Mouse (Mus musculus) heart, postnatal 0 days (tissue): ENCODE data around the gene Prelid3b. TPM values are rescaled to one million over a fixed set of nuclear protein-coding genes. Genes with fewer than 3 reads are reported as not detected.

ENCODE experiments used
- ATAC-seq: fragments of 200-750 bp; cut with Nextera tagmentation; 2 replicates; pipeline ENCODE4 v1.8.0; 2017; ENCODE audit warnings: low read depth, moderate number of reproducible peaks, moderate library complexity; ENCODE audit not compliant: insufficient read depth
- DNase-seq: peaks from one replicate; pipeline ENCODE4 v3.0.0-alpha.2; 2016; ENCODE audit warnings: low spot score
- H3K27ac ChIP-seq: fragments of 300-500 bp; sonication (generic); 2 replicates; pipeline ENCODE4 v1.5.1; 2014; ENCODE audit warnings: low read depth, mild to moderate bottlenecking
- H3K27me3 ChIP-seq: fragments of 300-500 bp; sonication (generic); 2 replicates; pipeline ENCODE4 v1.6.1; 2014; ENCODE audit warnings: low read length, mixed read lengths; ENCODE audit not compliant: control insufficient read depth, insufficient read depth
- H3K36me3 ChIP-seq: fragments of 300-500 bp; sonication (generic); replicated peaks from 2 replicates; pipeline ENCODE4 v1.6.1; 2014; ENCODE audit warnings: low read length, mixed read lengths; ENCODE audit not compliant: control insufficient read depth, insufficient read depth
- H3K4me1 ChIP-seq: fragments of 300-500 bp; sonication (generic); 2 replicates; pipeline ENCODE4 v1.6.1; 2014; ENCODE audit warnings: antibody characterized with exemption; ENCODE audit not compliant: control insufficient read depth, insufficient read depth
- H3K4me2 ChIP-seq: fragments of 300-500 bp; sonication (generic); 2 replicates; pipeline ENCODE4 v1.6.1; 2014; ENCODE audit warnings: low read depth, mild to moderate bottlenecking, low read length, moderate library complexity
- H3K4me3 ChIP-seq: fragments of 300-500 bp; sonication (generic); 2 replicates; pipeline ENCODE4 v1.5.1; 2014; ENCODE audit warnings: low read depth, low read length
- H3K9ac ChIP-seq: fragments of 300-500 bp; sonication (generic); replicated peaks from 2 replicates; pipeline ENCODE4 v1.6.1; 2014; ENCODE audit warnings: low read depth, low read length, mixed read lengths
- H3K9me3 ChIP-seq: fragments of 300-500 bp; sonication (generic); replicated peaks from 2 replicates; pipeline ENCODE4 v1.6.1; 2016; ENCODE audit warnings: low read length; ENCODE audit not compliant: control insufficient read depth
- CTCF ChIP-seq: IDR thresholded peaks from 2 replicates; pipeline ENCODE4 v1.5.1; 2016; ENCODE audit warnings: antibody characterized with exemption, control low read depth, low read depth
- EP300 ChIP-seq: IDR thresholded peaks from 2 replicates; pipeline ENCODE4 v1.6.1; 2016; ENCODE audit warnings: antibody characterized with exemption, low read depth
- WGBS: fragments of 180-500 bp; shearing (Covaris S2); extraction: QIAGEN DNeasy Blood & Tissue Kit; methylation state at CpG from one replicate; pipeline ENCODE4 v1.1.7; 2014; 5-methylcytosine and 5-hydroxymethylcytosine counted together
- polyA plus RNA-seq: library from polyadenylated mRNA; unstranded; fragments of >200 nt; fragmentation: Nextera tagmentation; extraction: Ambion mirVana; gene quantifications from 2 replicates; pipeline ENCODE4 v1.2.1, GENCODE M21; 2015
- total RNA-seq: library from RNA; depleted of rRNA; stranded (reverse); fragments of >200 nt; gene quantifications from 2 replicates; pipeline ENCODE4 v1.2.3, GENCODE M21; 2014; ENCODE audit warnings: low replicate concordance; rRNA removed

Gene Prelid3b
- total and polyA plus RNA-seq, 2 experiments from 2014 or later = 83.5 to 155 TPM

- peaks cover 80% of the 10 kb centered on the region for H3K36me3 ChIP-seq
These were observed 48.4 kb downstream of the Prelid3b start for GRCm38 (mm10) chr2:174424301-174425085.

GRCm38 (mm10) chr2:174421107-174421506, 51.8 kb downstream of the Prelid3b start:
- 84% methylated on average over 6 of the region's 6 CpGs for WGBS
- Histone ChIP-seq H3K4me3 (no peak overlapping the region), H3K4me2 (no peak overlapping the region), H3K9me3 (no peaks in the 10 kb centered on the region), H3K36me3 (peaks cover 50% of the 10 kb centered on the region), H3K27me3 (no peaks in the 10 kb centered on the region), H3K4me1 (peaks cover 7% of the 10 kb centered on the region), H3K9ac (no peak overlapping the region), H3K27ac (no peak overlapping the region)
- TF ChIP-seq EP300 (no peak), CTCF (no peak)
- no peak for ATAC-seq
- DNase-seq = no peak

More at GRCm38 (mm10) chr2:174424301-174425085, 48.4 kb downstream of the Prelid3b start:
- Histone ChIP-seq H3K27ac (no peak overlapping the region), H3K4me2 (no peak overlapping the region), H3K27me3 (no peaks in the 10 kb centered on the region), H3K9ac (no peak overlapping the region), H3K9me3 (no peaks in the 10 kb centered on the region), H3K4me3 (no peak overlapping the region), H3K4me1 (no peaks in the 10 kb centered on the region)
- DNase-seq = no peak
- no peak for TF ChIP-seq CTCF
- no peak for TF ChIP-seq EP300
- no peak for ATAC-seq
- 86% methylated on average over 11 of the region's 11 CpGs for WGBS

- ATAC-seq = peak; percentile 99
- Histone ChIP-seq H3K36me3 (no peaks in the 10 kb centered on the region), H3K4me2 (peak within 1 kb of the TSS; percentile 96), H3K27me3 (no peaks in the 10 kb centered on the region), H3K9ac (peak within 1 kb of the TSS; percentile 90), H3K27ac (peak within 1 kb of the TSS; percentile 72), H3K4me3 (peak within 1 kb of the TSS; percentile 98), H3K9me3 (no peaks in the 10 kb centered on the region), H3K4me1 (peaks cover 10% of the 10 kb centered on the region)
- WGBS = under 1% methylated on average over 40 of the region's 40 CpGs
- TF ChIP-seq EP300 (no peak), CTCF (no peak)
- DNase-seq = peak; percentile 98
These were observed 57.1 kb downstream of the Prelid3b start, which contains the start of gene Nelfcd for GRCm38 (mm10) chr2:174415731-174416310. TSS of gene Nelfcd (plus strand) at chr2:174415804.

Other genes with a start within 250 kb of the Prelid3b start
- 1,131 and 1,208 TPM in 2 replicates for gene Gnas, start 188.8 kb downstream of the Prelid3b start, total RNA-seq
- gene Gnas, start 188.8 kb downstream of the Prelid3b start, polyA plus RNA-seq = 1,263 and 1,283 TPM in 2 replicates
- gene Gm20721, start 126.4 kb downstream of the Prelid3b start, total RNA-seq = not detected in 2 replicates
- 11.3 and 15.8 TPM in 2 replicates for gene Gm20721, start 126.4 kb downstream of the Prelid3b start, polyA plus RNA-seq
- gene Nelfcd, start 57.3 kb downstream of the Prelid3b start, total RNA-seq = 30.1 and 36.0 TPM in 2 replicates
- gene Nelfcd, start 57.3 kb downstream of the Prelid3b start, polyA plus RNA-seq = 56.3 and 60.4 TPM in 2 replicates
- gene Ctsz, start 34.0 kb downstream of the Prelid3b start, total RNA-seq = 72.8 and 75.9 TPM in 2 replicates
- gene Ctsz, start 34.0 kb downstream of the Prelid3b start, polyA plus RNA-seq = 61.7 and 64.3 TPM in 2 replicates
- gene Tubb1, start 22.4 kb downstream of the Prelid3b start, total RNA-seq = 1.0 TPM in 1 of 2 replicates, not detected in the other
- gene Tubb1, start 22.4 kb downstream of the Prelid3b start, polyA plus RNA-seq = 0.73 and 0.74 TPM in 2 replicates
- gene Atp5e, start 9.0 kb downstream of the Prelid3b start, total RNA-seq = 761 and 1,121 TPM in 2 replicates
- gene Atp5e, start 9.0 kb downstream of the Prelid3b start, polyA plus RNA-seq = 2,030 and 2,121 TPM in 2 replicates
- 0.19 TPM in 1 of 2 replicates, not detected in the other for gene Zfp831, start 170.5 kb upstream of the Prelid3b start, total RNA-seq
- gene Zfp831, start 170.5 kb upstream of the Prelid3b start, polyA plus RNA-seq = 0.01 TPM in 2 replicates